Mouse (Mus musculus): ENCODE results near the gene Serpina1b. TPM values are rescaled to one million over a fixed set of nuclear protein-coding genes. Genes with fewer than 3 reads are reported as not detected.
"Not testable (repeated sequence)": the region's sequence is repeated elsewhere in the genome, so short reads cannot be mapped to it uniquely, and the experiment has no call there.

The Serpina1b gene
- polyA plus RNA-seq, 1 experiment from 2014 or later, result 59.9 TPM

- H3K4me1 ChIP-seq (replicated peaks); H3K36me3 ChIP-seq; H3K27ac ChIP-seq; H3K9me3 ChIP-seq; H3K4me3 ChIP-seq (replicated peaks); H3K27me3 ChIP-seq (replicated peaks); H3K4me2 ChIP-seq (replicated peaks); ATAC-seq; H3K9ac ChIP-seq: not testable (repeated sequence)
- WGBS, result 88% methylated on average over 3 of the region's 3 CpGs
These were observed 69.9 kb downstream of the Serpina1b start for GRCm38 (mm10) chr12:103760316-103760715.

GRCm38 (mm10) chr12:103745957-103746356, 84.2 kb downstream of the Serpina1b start:
- H3K4me2 ChIP-seq (replicated peaks); ATAC-seq; H3K4me1 ChIP-seq (replicated peaks); H3K27me3 ChIP-seq (replicated peaks); H3K9ac ChIP-seq; H3K36me3 ChIP-seq; H3K9me3 ChIP-seq; H3K4me3 ChIP-seq (replicated peaks); H3K27ac ChIP-seq: not testable (repeated sequence)
- 91% methylated on average over 5 of the region's 5 CpGs for WGBS

GRCm38 (mm10) chr12:103737791-103738580, 92.2 kb downstream of the Serpina1b start:
- not testable (repeated sequence) for H3K4me1 ChIP-seq (replicated peaks); H3K27me3 ChIP-seq (replicated peaks); H3K4me3 ChIP-seq (replicated peaks); H3K9me3 ChIP-seq; H3K9ac ChIP-seq; H3K36me3 ChIP-seq
- Histone ChIP-seq H3K4me2 (replicated peaks) (peak overlapping the region; percentile 24; the same call in 1 of the 2 replicates), H3K27ac (0 out of 2 replicates have a peak overlapping the region, but pooled peaks have one; percentile 0)
- whole genome bisulfite sequencing, result 56% methylated on average over 6 of the region's 6 CpGs
- ATAC-seq, result peak; percentile 89

- WGBS, result 74% methylated on average over 4 of the region's 4 CpGs
- not testable (repeated sequence) for H3K27ac ChIP-seq; ATAC-seq; H3K27me3 ChIP-seq (replicated peaks); H3K36me3 ChIP-seq; H3K4me1 ChIP-seq (replicated peaks); H3K4me3 ChIP-seq (replicated peaks); H3K9me3 ChIP-seq; H3K9ac ChIP-seq; H3K4me2 ChIP-seq (replicated peaks)
These were observed 94.6 kb downstream of the Serpina1b start for GRCm38 (mm10) chr12:103735566-103735965.

- not testable (repeated sequence) for H3K36me3 ChIP-seq; H3K27ac ChIP-seq; H3K27me3 ChIP-seq (replicated peaks); ATAC-seq; H3K4me3 ChIP-seq (replicated peaks); H3K9me3 ChIP-seq; H3K4me1 ChIP-seq (replicated peaks); H3K4me2 ChIP-seq (replicated peaks); H3K9ac ChIP-seq
- 82% methylated on average over 4 of the region's 4 CpGs for WGBS
These were observed 95.1 kb downstream of the Serpina1b start for GRCm38 (mm10) chr12:103735101-103735500.

- Histone ChIP-seq H3K36me3 (no peaks in the 10 kb centered on the region), H3K4me3 (replicated peaks) (no peak overlapping the region), H3K27ac (no peak overlapping the region), H3K27me3 (replicated peaks) (no peaks in the 10 kb centered on the region), H3K4me2 (replicated peaks) (no peak overlapping the region), H3K9ac (no peak overlapping the region), H3K4me1 (replicated peaks) (no peaks in the 10 kb centered on the region), H3K9me3 (no peaks in the 10 kb centered on the region)
- ATAC-seq, result no peak
- 79% methylated on average over 3 of the region's 3 CpGs for WGBS
These were observed 118.6 kb downstream of the Serpina1b start for GRCm38 (mm10) chr12:103711537-103711936.

GRCm38 (mm10) chr12:103710405-103710804, 119.8 kb downstream of the Serpina1b start:
- 0 out of 2 replicates have a peak, but pooled peaks cover 2% of the 10 kb centered on the region for H3K4me1 ChIP-seq (replicated peaks)
- no peaks in the 10 kb centered on the region for H3K9me3 ChIP-seq
- no peaks in the 10 kb centered on the region for H3K27me3 ChIP-seq (replicated peaks)
- H3K27ac ChIP-seq, result no peak overlapping the region
- ATAC-seq, result no peak
- WGBS, result 56% methylated on average over 1 of the region's 1 CpGs
- no peaks in the 10 kb centered on the region for H3K36me3 ChIP-seq
- no peak overlapping the region for H3K4me3 ChIP-seq (replicated peaks)
- no peak overlapping the region for H3K4me2 ChIP-seq (replicated peaks)
- H3K9ac ChIP-seq, result no peak overlapping the region

- H3K36me3 ChIP-seq, result no peaks in the 10 kb centered on the region
- H3K9ac ChIP-seq, result no peak overlapping the region
- H3K9me3 ChIP-seq, result no peaks in the 10 kb centered on the region
- peak; percentile 80 for ATAC-seq
- H3K4me1 ChIP-seq (replicated peaks), result 0 out of 2 replicates have a peak, but pooled peaks cover 2% of the 10 kb centered on the region
- WGBS, result 44% methylated on average over 4 of the region's 4 CpGs
- no peak overlapping the region for H3K27ac ChIP-seq
- no peak overlapping the region for H3K4me3 ChIP-seq (replicated peaks)
- H3K4me2 ChIP-seq (replicated peaks), result no peak overlapping the region
- no peaks in the 10 kb centered on the region for H3K27me3 ChIP-seq (replicated peaks)
These were observed 124.1 kb downstream of the Serpina1b start for GRCm38 (mm10) chr12:103706113-103706512.

GRCm38 (mm10) chr12:103705547-103705946, 124.6 kb downstream of the Serpina1b start:
- Histone ChIP-seq H3K36me3 (no peaks in the 10 kb centered on the region), H3K4me2 (replicated peaks) (no peak overlapping the region), H3K4me3 (replicated peaks) (no peak overlapping the region), H3K4me1 (replicated peaks) (0 out of 2 replicates have a peak, but pooled peaks cover 2% of the 10 kb centered on the region), H3K27ac (0 out of 2 replicates have a peak overlapping the region, but pooled peaks have one; percentile 36), H3K27me3 (replicated peaks) (no peaks in the 10 kb centered on the region), H3K9ac (no peak overlapping the region), H3K9me3 (no peaks in the 10 kb centered on the region)
- 43% methylated on average over 2 of the region's 2 CpGs for WGBS
- peak; percentile 72 for ATAC-seq

GRCm38 (mm10) chr12:103700144-103700750, 129.9 kb downstream of the Serpina1b start:
- WGBS, result 88% methylated on average over 4 of the region's 4 CpGs
- H3K4me3 ChIP-seq (replicated peaks), result no peak overlapping the region
- H3K27ac ChIP-seq, result no peak overlapping the region
- H3K9ac ChIP-seq, result no peak overlapping the region
- no peaks in the 10 kb centered on the region for H3K4me1 ChIP-seq (replicated peaks)
- ATAC-seq, result no peak
- H3K27me3 ChIP-seq (replicated peaks), result no peaks in the 10 kb centered on the region
- no peaks in the 10 kb centered on the region for H3K9me3 ChIP-seq
- H3K36me3 ChIP-seq, result no peaks in the 10 kb centered on the region
- no peak overlapping the region for H3K4me2 ChIP-seq (replicated peaks)

- 90% methylated on average over 8 of the region's 8 CpGs for WGBS
- ATAC-seq, result no peak
These were observed 134.7 kb downstream of the Serpina1b start, which contains the start of gene Serpina1f for GRCm38 (mm10) chr12:103695429-103695828. Gene Serpina1f (minus strand): TSS chr12:103695529.

GRCm38 (mm10) chr12:103688221-103688814, 141.9 kb downstream of the Serpina1b start:
- no peak overlapping the region for H3K4me3 ChIP-seq (replicated peaks)
- H3K4me1 ChIP-seq (replicated peaks), result no peaks in the 10 kb centered on the region
- H3K9me3 ChIP-seq, result no peaks in the 10 kb centered on the region
- no peak overlapping the region for H3K4me2 ChIP-seq (replicated peaks)
- WGBS, result 21% methylated on average over 3 of the region's 3 CpGs
- H3K9ac ChIP-seq, result no peak overlapping the region
- no peaks in the 10 kb centered on the region for H3K27me3 ChIP-seq (replicated peaks)
- ATAC-seq, result peak; percentile 83
- H3K27ac ChIP-seq, result peak overlapping the region; percentile 77
- H3K36me3 ChIP-seq, result no peaks in the 10 kb centered on the region

More at GRCm38 (mm10) chr12:103695429-103695828, 134.7 kb downstream of the Serpina1b start, which contains the start of gene Serpina1f:
- H3K36me3 ChIP-seq, result no peaks in the 10 kb centered on the region
- H3K4me1 ChIP-seq (replicated peaks), result no peaks in the 10 kb centered on the region
- no peak within 1 kb of the TSS for H3K27ac ChIP-seq
- no peaks in the 10 kb centered on the region for H3K27me3 ChIP-seq (replicated peaks)
- no peak within 1 kb of the TSS for H3K4me2 ChIP-seq (replicated peaks)
- H3K4me3 ChIP-seq (replicated peaks), result no peak within 1 kb of the TSS
- no peaks in the 10 kb centered on the region for H3K9me3 ChIP-seq
- no peak within 1 kb of the TSS for H3K9ac ChIP-seq

All from intestine, embryonic 15.5 days (tissue).